Mouse (Mus musculus): ENCODE results near the gene Aplnr. TPM values are rescaled to one million over a fixed set of nuclear protein-coding genes. Genes with fewer than 3 reads are reported as not detected.
A peak's percentile ranks its signal among the peaks of the same experiment; 100 is the strongest.

Aplnr gene
- polyA plus RNA-seq, 1 experiment, result 1.2 TPM

GRCm38 (mm10) chr2:85136831-85137520, 951 bp downstream of the Aplnr start:
- DNase-seq (ENCODE audit: extremely low spot score in 1 of 2, low spot score in 1 of 2), result no peak

GRCm38 (mm10) chr2:85137601-85138140, 1.6 kb downstream of the Aplnr start:
- DNase-seq (ENCODE audit: extremely low spot score in 1 of 2, low spot score in 1 of 2), result no peak

- DNase-seq (ENCODE audit: extremely low spot score in 1 of 2, low spot score in 1 of 2), result no peak
These were observed 2.1 kb downstream of the Aplnr start for GRCm38 (mm10) chr2:85138143-85138542.

GRCm38 (mm10) chr2:85139393-85139792, 3.4 kb downstream of the Aplnr start:
- DNase-seq (ENCODE audit: extremely low spot score in 1 of 2, low spot score in 1 of 2), result no peak

GRCm38 (mm10) chr2:85139846-85140245, 3.8 kb downstream of the Aplnr start:
- DNase-seq (ENCODE audit: extremely low spot score in 1 of 2, low spot score in 1 of 2), result no peak

GRCm38 (mm10) chr2:85140833-85141232, 4.8 kb downstream of the Aplnr start:
- DNase-seq (ENCODE audit: extremely low spot score in 1 of 2, low spot score in 1 of 2), result no peak

GRCm38 (mm10) chr2:85144908-85145307, 8.9 kb downstream of the Aplnr start:
- no peak for DNase-seq (ENCODE audit: extremely low spot score in 1 of 2, low spot score in 1 of 2)

GRCm38 (mm10) chr2:85145346-85145745, 9.3 kb downstream of the Aplnr start:
- DNase-seq (ENCODE audit: extremely low spot score in 1 of 2, low spot score in 1 of 2), result peak in 1 of 2 experiments; percentile 20

- DNase-seq (ENCODE audit: extremely low spot score in 1 of 2, low spot score in 1 of 2), result peak in 1 of 2 experiments; percentile 46
These were observed 11.5 kb downstream of the Aplnr start for GRCm38 (mm10) chr2:85147481-85147880.

- no peak for DNase-seq (ENCODE audit: extremely low spot score in 1 of 2, low spot score in 1 of 2)
These were observed 14.3 kb downstream of the Aplnr start for GRCm38 (mm10) chr2:85150373-85150772.

GRCm38 (mm10) chr2:85151233-85151632, 15.2 kb downstream of the Aplnr start:
- DNase-seq (ENCODE audit: extremely low spot score in 1 of 2, low spot score in 1 of 2), result peak in 1 of 2 experiments; percentile 55

GRCm38 (mm10) chr2:85155334-85155733, 19.3 kb downstream of the Aplnr start:
- DNase-seq (ENCODE audit: extremely low spot score in 1 of 2, low spot score in 1 of 2), result no peak

- DNase-seq (ENCODE audit: extremely low spot score in 1 of 2, low spot score in 1 of 2), result no peak
These were observed 20.1 kb downstream of the Aplnr start for GRCm38 (mm10) chr2:85156136-85156535.

GRCm38 (mm10) chr2:85157382-85157781, 21.4 kb downstream of the Aplnr start:
- DNase-seq (ENCODE audit: extremely low spot score in 1 of 2, low spot score in 1 of 2), result no peak

- DNase-seq (ENCODE audit: extremely low spot score in 1 of 2, low spot score in 1 of 2), result no peak
These were observed 25.0 kb downstream of the Aplnr start for GRCm38 (mm10) chr2:85160901-85161637.

- DNase-seq (ENCODE audit: extremely low spot score in 1 of 2, low spot score in 1 of 2), result no peak
These were observed 25.6 kb downstream of the Aplnr start for GRCm38 (mm10) chr2:85161638-85162093.

GRCm38 (mm10) chr2:85163311-85164047, 27.5 kb downstream of the Aplnr start:
- DNase-seq (ENCODE audit: extremely low spot score in 1 of 2, low spot score in 1 of 2), result no peak

- DNase-seq (ENCODE audit: extremely low spot score in 1 of 2, low spot score in 1 of 2), result no peak
These were observed 31.6 kb downstream of the Aplnr start for GRCm38 (mm10) chr2:85167624-85168023.

- no peak for DNase-seq (ENCODE audit: extremely low spot score in 1 of 2, low spot score in 1 of 2)
These were observed 32.3 kb downstream of the Aplnr start for GRCm38 (mm10) chr2:85168327-85168726.

GRCm38 (mm10) chr2:85172071-85172762, 36.2 kb downstream of the Aplnr start:
- DNase-seq (ENCODE audit: extremely low spot score in 1 of 2, low spot score in 1 of 2), result no peak

All from frontal cortex, adult 2 months (tissue).